Mouse (Mus musculus) liver, postnatal 0 days (tissue): ENCODE data around the gene Ntm. TPM values are rescaled to one million over a fixed set of nuclear protein-coding genes. Genes with fewer than 3 reads are reported as not detected.

Experiments used
- ATAC-seq: fragments of 200-750 bp; cut with Nextera tagmentation; 2 replicates; pipeline ENCODE4 v1.8.0; 2017; ENCODE audit warnings: mild to moderate bottlenecking, moderate library complexity
- DNase-seq: peaks from one replicate; pipeline ENCODE4 v3.0.0-alpha.2; 2016
- H3K27ac ChIP-seq: fragments of 300-500 bp; sonication (generic); 2 replicates; pipeline ENCODE4 v1.5.1; 2014; ENCODE audit warnings: antibody characterized with exemption, moderate library complexity, mild to moderate bottlenecking, low read depth
- H3K27me3 ChIP-seq: fragments of 300-500 bp; sonication (generic); 2 replicates; pipeline ENCODE4 v1.6.1; 2014; ENCODE audit warnings: low read length, control low read depth, mixed read lengths; ENCODE audit not compliant: insufficient read depth
- H3K36me3 ChIP-seq: fragments of 300-500 bp; sonication (generic); replicated peaks from 2 replicates; pipeline ENCODE4 v1.6.1; 2014; ENCODE audit warnings: mild to moderate bottlenecking, control low read depth, low read length, moderate library complexity, mixed read lengths; ENCODE audit not compliant: insufficient read depth
- H3K4me1 ChIP-seq: fragments of 300-500 bp; sonication (generic); 2 replicates; pipeline ENCODE4 v1.6.1; 2014; ENCODE audit warnings: antibody characterized with exemption, mild to moderate bottlenecking, control low read depth; ENCODE audit not compliant: insufficient read depth
- H3K4me2 ChIP-seq: fragments of 300-500 bp; sonication (generic); 2 replicates; pipeline ENCODE4 v1.6.1; 2014; ENCODE audit warnings: low read depth, mild to moderate bottlenecking, low read length, moderate library complexity, mixed read lengths
- H3K4me3 ChIP-seq: fragments of 300-500 bp; sonication (generic); 2 replicates; pipeline ENCODE4 v1.5.1; 2014; ENCODE audit warnings: low read depth, low read length
- H3K9ac ChIP-seq: fragments of 300-500 bp; sonication (generic); replicated peaks from 2 replicates; pipeline ENCODE4 v1.6.1; 2014; ENCODE audit warnings: mild to moderate bottlenecking, moderate library complexity
- H3K9me3 ChIP-seq: fragments of 300-500 bp; sonication (generic); 2 replicates; pipeline ENCODE4 v1.6.1; 2016; ENCODE audit warnings: mild to moderate bottlenecking, control low read depth, low read length, mixed read lengths
- CTCF ChIP-seq: sonication (generic); IDR thresholded peaks from 2 replicates; pipeline ENCODE4 v1.5.1; 2016; ENCODE audit warnings: antibody characterized with exemption, low read depth
- EP300 ChIP-seq: IDR thresholded peaks from 2 replicates; pipeline ENCODE4 v1.6.1; 2016; ENCODE audit warnings: antibody characterized with exemption, low read depth, mild to moderate bottlenecking
- WGBS: fragments of 180-500 bp; shearing (Covaris S2); extraction: QIAGEN DNeasy Blood & Tissue Kit; methylation state at CpG from one replicate; pipeline ENCODE4 v1.1.7; 2014; ENCODE audit not compliant: insufficient replicate concordance; 5-methylcytosine and 5-hydroxymethylcytosine counted together
- polyA plus RNA-seq: library from polyadenylated mRNA; unstranded; fragments of >200 nt; fragmentation: Nextera tagmentation; extraction: Ambion mirVana; gene quantifications from 2 replicates; pipeline ENCODE4 v1.2.1, GENCODE M21; 2015

The Ntm gene
- polyA plus RNA-seq, 1 experiment from 2014 or later: 1.00 TPM

DNA sequence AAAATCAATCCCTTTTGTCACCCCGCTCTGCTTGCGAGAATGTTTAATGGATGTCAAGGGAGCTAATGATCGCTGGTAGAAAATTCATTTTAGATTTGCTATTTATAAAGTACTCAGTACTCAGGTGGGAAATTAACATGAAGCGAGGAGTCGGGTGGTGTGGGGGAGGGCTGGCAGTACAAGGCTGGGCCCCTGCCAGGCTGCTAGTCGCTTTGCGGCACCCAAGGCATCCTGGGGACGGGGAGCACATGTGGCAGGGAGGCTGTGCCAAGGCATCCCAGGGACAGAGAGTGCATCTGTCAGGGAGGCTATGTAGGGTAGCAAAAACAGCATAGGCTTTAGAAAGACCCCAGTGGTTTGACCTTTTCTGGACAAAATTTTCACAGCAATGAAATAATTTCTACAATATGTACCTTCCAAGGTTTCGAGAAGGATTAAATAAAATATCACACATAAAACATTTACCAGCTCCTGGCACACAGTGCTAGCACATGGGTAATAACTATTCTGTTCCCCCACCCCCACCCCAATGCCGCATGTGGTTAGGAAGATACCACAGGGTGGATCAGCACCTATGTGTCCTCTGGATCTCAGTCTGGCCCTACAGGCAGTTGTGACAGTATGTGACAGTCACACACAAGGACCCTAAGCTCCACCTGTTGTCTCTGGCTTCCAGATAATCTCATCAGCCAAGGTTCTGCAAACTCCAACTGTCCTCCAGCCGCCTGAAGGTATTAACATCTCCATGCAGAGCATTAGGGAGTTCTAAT lies 20.6 kb downstream of the Ntm start:
- Histone ChIP-seq H3K9ac (no peak overlapping the region), H3K9me3 (no peaks in the 10 kb centered on the region), H3K27ac (no peak overlapping the region), H3K4me3 (no peak overlapping the region), H3K4me2 (no peak overlapping the region), H3K27me3 (no peaks in the 10 kb centered on the region), H3K4me1 (no peaks in the 10 kb centered on the region), H3K36me3 (no peaks in the 10 kb centered on the region)
- ATAC-seq (no peak), DNase-seq (no peak)
- WGBS: 65% methylated on average over 11 of the region's 11 CpGs
- TF ChIP-seq EP300: no peak
- no peak for TF ChIP-seq CTCF

- no peak overlapping the region for H3K4me3 ChIP-seq
- no peak for ATAC-seq
- no peak for TF ChIP-seq EP300
- TF ChIP-seq CTCF: no peak
- no peak for DNase-seq
- H3K9me3 ChIP-seq: no peaks in the 10 kb centered on the region
- WGBS: 76% methylated on average over 16 of the region's 16 CpGs
- H3K4me1 ChIP-seq: no peaks in the 10 kb centered on the region
- no peak overlapping the region for H3K4me2 ChIP-seq
- H3K9ac ChIP-seq: no peak overlapping the region
- no peaks in the 10 kb centered on the region for H3K27me3 ChIP-seq
- no peaks in the 10 kb centered on the region for H3K36me3 ChIP-seq
- H3K27ac ChIP-seq: no peak overlapping the region
These were observed 23.4 kb downstream of the Ntm start for GRCm38 (mm10) chr9:29939517-29940034.

- ATAC-seq (no peak), DNase-seq (no peak)
- Histone ChIP-seq H3K27me3 (no peaks in the 10 kb centered on the region), H3K4me2 (no peak overlapping the region), H3K27ac (no peak overlapping the region), H3K4me1 (no peaks in the 10 kb centered on the region), H3K4me3 (no peak overlapping the region), H3K36me3 (no peaks in the 10 kb centered on the region), H3K9me3 (no peaks in the 10 kb centered on the region), H3K9ac (no peak overlapping the region)
- 64% methylated on average over 4 of the region's 4 CpGs for WGBS
- TF ChIP-seq EP300: no peak
- no peak for TF ChIP-seq CTCF
These were observed 34.1 kb downstream of the Ntm start for GRCm38 (mm10) chr9:29928796-29929195.

DNA sequence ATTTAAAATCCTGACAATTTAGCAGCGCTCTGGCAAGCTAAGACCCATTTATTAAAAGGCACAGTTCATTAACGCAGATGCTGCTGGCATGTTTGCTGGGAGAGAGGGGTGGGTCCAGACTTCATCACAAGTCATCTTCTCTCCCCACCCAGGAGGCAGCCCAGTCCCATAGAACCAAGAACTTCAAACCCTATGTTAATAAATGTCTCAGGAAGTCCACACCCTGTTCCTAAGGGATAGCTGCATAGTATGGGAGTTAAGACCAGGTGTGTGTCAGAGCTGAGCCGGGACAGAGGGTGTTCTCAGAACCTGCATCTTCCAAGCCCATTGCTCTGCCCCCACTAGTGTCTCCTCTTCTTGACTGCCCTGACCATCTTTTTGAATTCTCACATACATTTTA lies 37.6 kb downstream of the Ntm start:
- DNase-seq (no peak), ATAC-seq (no peak)
- Histone ChIP-seq H3K9ac (no peak overlapping the region), H3K36me3 (no peaks in the 10 kb centered on the region), H3K4me2 (no peak overlapping the region), H3K4me3 (no peak overlapping the region), H3K27ac (no peak overlapping the region), H3K4me1 (no peaks in the 10 kb centered on the region), H3K27me3 (no peaks in the 10 kb centered on the region), H3K9me3 (no peaks in the 10 kb centered on the region)
- WGBS: 75% methylated on average over 3 of the region's 3 CpGs
- TF ChIP-seq EP300: no peak
- TF ChIP-seq CTCF: no peak

- Histone ChIP-seq H3K4me2 (no peak overlapping the region), H3K9ac (no peak overlapping the region), H3K4me3 (no peak overlapping the region), H3K9me3 (no peaks in the 10 kb centered on the region), H3K4me1 (no peaks in the 10 kb centered on the region), H3K27me3 (no peaks in the 10 kb centered on the region), H3K27ac (no peak overlapping the region), H3K36me3 (no peaks in the 10 kb centered on the region)
- ATAC-seq: no peak
- DNase-seq: no peak
- 77% methylated on average over 9 of the region's 9 CpGs for WGBS
- TF ChIP-seq EP300: no peak
- TF ChIP-seq CTCF: no peak
These were observed 64.4 kb downstream of the Ntm start for GRCm38 (mm10) chr9:29898406-29899054.

DNA sequence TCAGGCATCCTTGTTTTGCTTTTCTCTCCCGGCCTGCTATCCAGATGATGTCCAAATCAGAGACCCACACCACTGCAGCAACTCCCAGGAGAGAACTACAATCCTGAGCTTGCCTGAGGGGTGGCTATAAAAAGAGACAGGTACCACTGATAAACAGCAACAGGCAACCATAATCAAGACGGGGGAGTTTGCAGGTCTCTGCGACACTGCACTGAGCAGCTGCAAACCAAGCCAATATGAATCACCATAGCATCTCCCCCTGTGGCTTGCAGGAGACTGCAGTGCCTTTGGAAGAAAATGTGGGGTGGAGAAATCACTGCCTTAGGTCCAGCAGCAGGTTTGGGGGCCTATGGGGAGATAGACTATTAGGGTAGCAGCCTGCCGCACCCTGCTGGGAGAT lies 65.5 kb downstream of the Ntm start:
- Histone ChIP-seq H3K4me1 (no peaks in the 10 kb centered on the region), H3K9me3 (no peaks in the 10 kb centered on the region), H3K27me3 (no peaks in the 10 kb centered on the region), H3K36me3 (no peaks in the 10 kb centered on the region), H3K4me2 (no peak overlapping the region), H3K4me3 (no peak overlapping the region), H3K27ac (no peak overlapping the region), H3K9ac (no peak overlapping the region)
- DNase-seq (no peak), ATAC-seq (no peak)
- 68% methylated on average over 4 of the region's 4 CpGs for WGBS
- TF ChIP-seq CTCF: no peak
